Mouse (Mus musculus): ENCODE results near the gene Erbb3.

DNA sequence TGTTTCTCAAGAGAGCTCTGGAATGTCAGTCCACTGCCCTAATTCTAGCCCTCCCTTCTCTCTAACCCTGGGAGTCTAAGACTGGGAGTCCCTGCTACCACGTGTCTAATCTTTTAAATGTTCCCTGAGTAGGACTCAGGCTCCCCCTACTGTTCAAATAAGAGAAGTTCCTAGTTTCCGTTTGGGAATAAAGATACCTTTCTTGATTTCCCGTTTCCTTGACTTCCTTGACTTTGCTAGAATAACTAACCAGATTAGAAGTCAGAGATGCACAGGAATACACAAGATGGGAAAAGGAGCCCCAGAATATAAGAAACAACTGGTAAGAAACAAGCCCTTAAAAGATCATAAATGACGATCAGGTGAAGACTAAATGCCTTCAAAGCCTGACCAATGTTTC is 43.1 kb downstream of the Erbb3 start:
- TF ChIP-seq CTCF (IDR thresholded peaks at IDR 0.05; ENCODE audit: low read depth) (peak; percentile 80), EP300 (IDR thresholded peaks at IDR 0.05; ENCODE audit: low read depth) (no peak)
